Mouse (Mus musculus) T-helper 2 cell (primary cell): ENCODE measurements around the gene Pcsk5.

Experiments
- in situ Hi-C: fragments of 300-600 bp; cut with MboI, MseI; formaldehyde crosslinking; loops from one replicate; pipeline ENCODE4 v1.15.1; 2025; ENCODE audit warnings: high pct_unique_total_duplicates

The Pcsk5 gene

DNA sequence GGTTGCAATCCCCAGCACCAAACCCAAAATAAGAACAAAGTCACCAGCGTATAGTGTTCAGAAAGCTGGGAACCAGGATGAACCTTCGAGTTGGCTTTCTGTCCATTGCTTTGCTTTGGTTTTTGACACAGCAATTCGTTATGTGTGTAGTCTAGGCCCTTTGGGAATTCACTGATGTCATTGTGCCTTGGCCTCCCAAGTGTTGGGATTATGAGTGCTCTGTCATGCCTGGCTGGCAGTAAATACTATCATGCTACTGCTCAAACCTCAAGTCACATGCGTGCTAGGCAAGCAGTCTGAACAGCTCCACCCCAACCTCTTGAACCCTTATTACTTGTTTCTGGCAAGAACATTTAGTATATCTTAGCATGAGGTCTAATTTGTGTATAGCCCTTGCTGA lies 434.3 kb downstream of the Pcsk5 start:
- in situ Hi-C loops = no loop called here

DNA sequence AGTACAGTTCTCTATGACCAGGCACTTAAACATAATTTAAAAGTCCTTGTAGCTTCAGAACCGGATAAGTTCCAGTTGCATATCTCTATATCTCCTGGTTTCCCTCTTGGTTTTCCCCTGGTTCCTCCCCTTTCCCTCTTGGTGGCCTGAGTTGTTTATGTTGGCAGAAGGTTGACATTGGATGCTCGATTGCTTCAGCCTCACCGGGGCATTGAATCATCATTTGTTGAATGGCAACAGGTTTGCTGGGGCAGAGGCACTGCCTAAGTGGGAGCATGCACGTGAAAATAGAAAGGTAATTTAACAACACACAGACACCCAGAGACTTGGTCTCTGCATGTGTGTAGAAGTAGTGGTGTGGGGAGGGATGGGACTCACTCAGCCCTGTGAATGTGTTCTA lies 436.9 kb downstream of the Pcsk5 start:
- in situ Hi-C loops = no loop called here

DNA sequence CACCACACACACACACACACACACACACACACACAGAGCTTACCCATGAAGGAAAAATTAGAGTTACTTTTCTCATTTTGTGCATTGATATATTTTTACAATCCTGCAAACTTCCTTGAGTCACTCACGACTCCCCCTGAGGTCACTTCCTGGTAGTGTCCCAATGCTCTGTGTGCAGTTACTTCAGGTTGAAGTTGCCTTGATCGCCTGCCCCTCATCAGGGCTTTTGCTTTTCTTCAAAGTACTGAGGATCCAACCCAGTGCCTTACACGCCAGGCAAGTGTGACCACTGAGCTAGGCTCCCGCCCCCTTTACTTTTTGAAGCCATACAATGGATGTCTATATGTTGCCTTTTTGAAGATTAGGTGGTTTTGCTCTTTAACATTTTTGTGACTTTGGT lies 437.5 kb downstream of the Pcsk5 start:
- in situ Hi-C loops = no loop called here

DNA sequence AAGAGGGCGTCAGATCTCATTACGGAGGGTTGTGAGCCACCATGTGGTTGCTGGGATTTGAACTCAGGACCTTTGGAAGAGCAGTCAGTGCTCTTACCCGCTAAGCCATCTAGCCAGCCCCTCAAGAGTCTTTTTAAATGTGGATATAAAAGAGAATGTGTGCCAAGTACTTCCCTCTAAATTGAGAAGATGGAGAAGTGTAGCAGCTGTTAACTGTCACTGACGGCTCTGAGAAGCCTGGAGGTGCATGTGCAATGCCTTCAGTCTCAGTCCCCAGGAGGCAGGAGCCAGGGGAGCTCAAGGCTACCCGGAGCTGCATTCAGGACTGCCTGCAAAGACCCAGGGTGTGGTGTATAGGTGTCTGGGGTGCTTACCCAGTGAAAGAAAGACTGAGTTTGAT lies 439.5 kb downstream of the Pcsk5 start:
- in situ Hi-C loops = no loop called here

DNA sequence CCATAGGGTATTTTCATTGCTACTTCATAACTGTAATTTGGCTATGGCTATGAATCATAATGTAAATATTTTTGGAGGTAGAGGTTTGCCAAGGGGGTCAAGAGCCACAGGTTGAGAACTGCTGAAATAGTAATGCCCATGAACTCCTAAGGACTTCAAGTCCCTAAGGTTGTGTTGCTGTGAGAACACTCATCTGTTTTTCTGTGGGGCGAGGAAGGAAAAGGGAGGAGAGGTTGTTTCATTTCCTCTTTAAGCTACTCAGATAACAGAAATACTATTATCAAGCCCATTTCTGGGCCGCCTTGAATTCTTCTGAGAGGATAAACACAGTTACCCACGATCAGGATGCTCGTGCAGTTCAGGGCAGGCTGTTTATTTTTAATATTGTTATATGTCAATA lies 440.6 kb downstream of the Pcsk5 start:
- in situ Hi-C loops = no loop called here

DNA sequence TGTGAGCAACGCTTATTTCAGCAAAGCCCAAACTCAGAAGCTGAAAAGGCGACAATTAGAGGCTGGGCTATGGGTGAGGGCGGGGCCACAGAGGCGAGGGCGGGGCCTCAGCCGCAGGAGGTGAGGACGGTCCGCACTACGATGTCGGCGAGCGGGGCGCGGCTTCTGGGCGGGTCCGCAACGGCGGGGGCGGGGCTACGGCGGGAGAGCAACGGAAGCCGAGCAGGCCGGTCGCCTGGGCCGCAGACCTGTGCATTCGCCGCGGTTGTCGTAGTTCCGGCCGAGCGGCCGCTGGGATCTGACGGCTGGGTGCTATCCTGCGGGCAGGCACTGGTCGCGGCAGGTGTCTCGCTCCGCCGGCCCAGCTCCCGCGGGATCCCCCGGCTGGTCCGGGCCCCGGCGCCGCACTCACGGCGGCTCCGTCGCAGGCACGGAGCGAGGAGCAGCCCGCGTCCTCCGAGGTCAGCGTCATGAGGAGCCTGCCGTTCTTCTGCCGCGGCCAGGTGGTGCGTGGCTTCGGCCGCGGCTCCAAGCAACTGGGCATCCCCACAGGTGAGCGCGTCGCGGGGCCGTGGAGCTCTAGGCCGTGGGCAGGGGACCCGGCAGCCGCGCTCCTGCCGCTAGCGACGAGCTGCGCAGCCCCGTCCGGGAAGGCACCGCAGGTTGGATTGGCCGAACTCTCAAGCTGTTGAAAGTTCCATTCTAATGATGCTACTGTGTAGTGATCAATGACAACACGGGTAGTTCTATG lies 443.4 kb downstream of the Pcsk5 start, which contains the start of gene Rfk:
Gene Rfk, plus strand, starts transcription at position 203 of the 751 bp plus-strand sequence.
- in situ Hi-C loops = no loop called here

DNA sequence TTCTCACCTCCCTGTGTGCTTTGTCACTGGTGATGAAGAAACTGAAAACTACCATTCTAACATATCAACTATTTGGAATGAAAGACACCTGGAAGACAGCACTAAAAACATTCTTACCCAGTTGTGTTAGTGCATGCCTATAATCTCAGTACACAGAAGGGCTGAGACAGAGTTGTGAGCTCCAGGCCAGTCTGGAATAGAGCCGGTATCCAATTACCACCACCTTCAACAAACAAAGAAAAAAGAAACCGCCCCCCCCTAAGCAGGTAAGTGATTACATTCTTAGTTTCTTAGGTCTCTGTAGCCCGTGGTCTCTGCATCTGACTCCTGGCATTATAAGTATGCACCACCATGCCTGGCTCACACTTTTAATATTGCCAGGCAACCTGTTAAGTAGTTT lies 444.6 kb downstream of the Pcsk5 start:
- in situ Hi-C loops = no loop called here

DNA sequence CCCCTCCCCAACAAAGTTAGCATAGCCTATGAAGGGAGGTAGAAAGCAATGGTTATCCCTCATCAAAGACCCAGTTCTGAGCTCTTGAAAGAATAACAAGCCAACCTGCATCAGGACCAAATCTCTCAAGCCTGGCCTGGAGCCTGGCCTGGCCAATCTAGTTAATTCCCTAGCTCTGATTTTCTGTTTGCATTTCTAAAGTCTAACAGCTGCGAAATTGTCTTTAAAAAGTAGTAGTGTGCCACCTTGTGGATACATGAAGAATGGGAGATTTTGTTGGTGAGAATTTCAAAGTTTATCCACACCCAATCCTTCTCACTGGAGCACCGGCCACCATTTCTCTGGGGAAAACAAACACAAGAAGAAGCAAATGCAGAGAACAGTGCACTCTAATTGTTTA lies 449.0 kb downstream of the Pcsk5 start:
- in situ Hi-C loops = loop anchor here (5.0 kb wide), 3 partner anchors 121 to 266 kb away; no protein-coding TSS in a partner anchor

DNA sequence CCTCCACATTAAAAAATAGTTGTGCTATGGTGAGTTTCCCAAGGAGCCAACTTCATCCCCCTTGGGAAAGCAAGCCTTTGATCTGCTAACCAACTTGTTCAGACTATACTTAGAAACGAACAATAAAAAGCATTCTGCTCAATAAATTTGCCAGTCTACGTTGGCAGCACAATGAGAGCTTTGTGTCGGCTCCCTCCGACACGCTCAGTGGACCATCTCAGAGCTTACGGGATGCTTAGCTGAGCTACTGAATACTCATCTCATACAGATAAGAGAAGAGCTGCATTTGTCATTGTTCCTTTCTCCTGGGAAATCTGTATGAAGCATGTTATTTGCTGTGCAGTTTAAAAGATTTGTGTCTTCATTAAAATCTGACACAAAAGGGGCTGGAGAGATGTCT lies 451.0 kb downstream of the Pcsk5 start:
- in situ Hi-C loops = loop anchor here (5.0 kb wide), 3 partner anchors 119 to 264 kb away; no protein-coding TSS in a partner anchor

DNA sequence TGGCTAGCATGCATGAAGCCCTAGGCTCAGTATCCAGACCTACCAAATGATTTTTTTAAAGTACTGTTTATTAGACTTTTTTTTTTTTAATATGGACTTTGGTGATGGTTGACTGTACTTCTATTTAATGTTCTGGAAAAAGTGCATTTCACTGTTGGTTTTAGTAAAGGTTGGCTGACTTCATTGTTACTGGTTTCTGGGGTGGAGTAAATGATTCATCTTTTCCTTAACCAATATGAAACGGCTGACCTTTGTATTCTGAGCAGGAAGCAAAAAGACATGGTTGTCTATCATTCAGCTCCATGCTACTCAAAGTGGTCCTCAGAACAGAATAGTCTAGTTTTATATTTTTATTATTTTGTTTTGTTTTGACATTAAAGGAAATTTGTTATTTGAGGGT lies 452.0 kb downstream of the Pcsk5 start:
- in situ Hi-C loops = loop anchor here (5.0 kb wide), 3 partner anchors 118 to 263 kb away; no protein-coding TSS in a partner anchor

DNA sequence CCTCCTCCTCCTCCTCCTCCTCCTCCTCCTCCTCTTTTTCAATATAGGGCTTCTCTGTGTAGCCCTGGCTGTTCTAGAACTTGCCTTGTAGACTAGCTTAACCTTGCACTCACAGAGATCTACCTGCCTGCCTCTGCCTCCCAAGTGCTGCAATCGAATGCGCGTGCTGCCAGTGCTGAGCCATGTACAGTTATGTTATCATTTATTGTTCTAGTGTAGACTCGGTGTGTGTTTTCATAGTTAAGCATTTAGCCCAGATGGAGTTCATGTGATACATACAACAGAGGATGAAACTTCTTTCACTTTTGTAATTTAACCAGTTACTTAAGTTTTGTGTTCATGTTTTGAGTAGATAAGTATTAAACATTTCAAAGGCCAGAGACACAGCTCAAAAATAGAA lies 452.4 kb downstream of the Pcsk5 start:
- in situ Hi-C loops = loop anchor here (5.0 kb wide), 3 partner anchors 118 to 263 kb away; no protein-coding TSS in a partner anchor

DNA sequence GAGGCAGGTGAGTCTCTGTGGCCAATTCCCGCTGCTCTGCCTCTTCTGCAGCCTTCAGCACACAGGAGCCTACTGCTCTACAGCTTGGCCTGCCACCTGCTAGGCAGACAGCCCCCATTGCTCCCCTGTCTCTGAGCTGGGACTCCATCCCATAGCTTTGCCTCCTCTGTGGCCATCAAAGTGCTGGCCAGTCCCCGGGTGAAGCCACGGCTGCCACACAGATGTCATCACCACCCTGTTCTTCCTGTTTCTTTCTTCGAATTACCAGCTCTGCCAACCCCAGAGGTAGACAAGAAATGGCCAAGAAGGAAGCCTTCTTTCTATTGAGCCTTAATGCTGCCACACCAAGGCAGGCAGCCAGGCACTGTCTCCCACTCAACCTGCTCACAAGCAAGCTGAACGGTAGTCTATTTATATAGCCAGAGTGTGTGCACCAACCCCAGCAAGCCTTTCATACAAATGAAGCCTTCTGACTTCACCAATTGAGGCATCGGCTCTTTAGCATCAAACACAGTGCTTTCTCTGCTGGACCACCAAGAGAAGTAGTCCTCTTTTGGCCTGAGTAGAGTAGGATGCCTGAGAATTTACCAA lies 454.5 kb downstream of the Pcsk5 start:
- in situ Hi-C loops = no loop called here
